Mouse (Mus musculus) E14TG2a.4 (cell line): ENCODE measurements around the gene Rab31.
A peak's percentile ranks its signal among the peaks of the same experiment; 100 is the strongest.

Source experiments
- H3K27me3 ChIP-seq: 2 replicates; pipeline ENCODE4 v1.6.1; 2014; ENCODE audit warnings: low read length, control low read depth; ENCODE audit not compliant: insufficient read depth
- H3K36me3 ChIP-seq: 2 replicates; pipeline ENCODE4 v1.6.1; 2014; ENCODE audit warnings: low read length, control low read depth; ENCODE audit not compliant: insufficient read depth
- H3K4me1 ChIP-seq: replicated peaks from 2 replicates; pipeline ENCODE4 v1.6.1; 2014; ENCODE audit warnings: low read depth, low read length, control low read depth
- H3K4me3 ChIP-seq: replicated peaks from 2 replicates; pipeline ENCODE4 v1.5.1; 2014; ENCODE audit warnings: mild to moderate bottlenecking, low read length
- H3K9me3 ChIP-seq: 2 replicates; pipeline ENCODE4 v1.6.1; 2014; ENCODE audit warnings: low read length, control low read depth
- CTCF ChIP-seq: conservative IDR thresholded peaks from 2 replicates; pipeline ENCODE4 v1.5.1; 2014; ENCODE audit warnings: low read length
- NANOG ChIP-seq: IDR thresholded peaks from 2 replicates; pipeline ENCODE4 v1.6.1; 2014; ENCODE audit warnings: borderline replicate concordance, low read length, mixed read lengths
- POU5F1 ChIP-seq: IDR thresholded peaks from 2 replicates; pipeline ENCODE4 v1.6.1; 2014; ENCODE audit warnings: low read length, borderline replicate concordance

Gene Rab31

DNA sequence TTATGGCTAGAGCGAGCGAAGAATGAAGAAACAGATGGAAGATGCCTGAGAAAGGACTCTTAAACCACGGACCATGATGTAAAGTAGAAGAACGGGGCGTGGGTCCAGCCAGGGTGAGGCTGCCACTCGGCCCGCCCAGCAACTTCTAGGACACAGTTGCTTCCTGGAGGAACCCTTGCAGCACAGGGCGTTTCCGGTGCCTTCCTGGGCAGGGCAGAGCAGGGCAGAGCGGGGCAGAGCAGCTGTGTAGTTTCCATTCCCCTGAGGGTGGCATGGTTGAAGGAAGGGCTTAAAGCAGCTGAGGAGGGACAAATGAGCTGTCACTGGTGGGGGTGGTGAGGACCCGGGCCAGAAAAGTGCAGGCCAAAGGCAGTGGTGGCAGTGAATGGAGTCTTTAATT lies 48.3 kb downstream of the Rab31 start:
- Histone ChIP-seq H3K9me3 (no peaks in the 10 kb centered on the region), H3K27me3 (no peaks in the 10 kb centered on the region), H3K36me3 (peaks cover 6% of the 10 kb centered on the region; the same call in 1 of the 2 replicates), H3K4me1 (peaks cover 82% of the 10 kb centered on the region), H3K4me3 (peak overlapping the region; percentile 73)
- no peak for TF ChIP-seq POU5F1
- TF ChIP-seq CTCF, result no peak
- no peak for TF ChIP-seq NANOG

- no peak for TF ChIP-seq NANOG
- Histone ChIP-seq H3K4me1 (peaks cover 78% of the 10 kb centered on the region), H3K27me3 (no peaks in the 10 kb centered on the region), H3K36me3 (peaks cover 6% of the 10 kb centered on the region; the same call in 1 of the 2 replicates), H3K9me3 (no peaks in the 10 kb centered on the region), H3K4me3 (peak overlapping the region; percentile 73)
These were observed 48.9 kb downstream of the Rab31 start for GRCm38 (mm10) chr17:65723633-65724032.

DNA sequence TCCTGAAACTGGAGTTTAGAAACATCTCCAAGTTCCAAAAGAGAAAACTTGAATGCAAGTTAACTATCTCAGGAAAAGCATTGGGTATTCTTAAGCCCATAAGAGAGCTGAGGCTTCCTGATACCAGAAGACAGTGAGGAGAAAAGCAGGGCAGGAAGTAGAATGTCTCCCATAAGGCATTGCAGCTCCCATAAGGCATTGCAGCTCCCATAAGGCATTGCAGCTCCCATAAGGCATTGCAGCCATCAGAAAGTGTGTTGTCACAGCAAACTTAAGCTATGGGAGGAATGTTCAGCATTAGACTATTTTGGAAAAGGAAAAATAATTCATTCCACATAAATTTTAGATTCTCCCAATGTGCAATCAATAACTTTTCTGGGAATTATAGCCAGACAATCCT lies 51.2 kb downstream of the Rab31 start:
- Histone ChIP-seq H3K4me1 (peaks cover 65% of the 10 kb centered on the region), H3K9me3 (no peaks in the 10 kb centered on the region), H3K36me3 (peaks cover 6% of the 10 kb centered on the region; the same call in 1 of the 2 replicates), H3K4me3 (no peak overlapping the region), H3K27me3 (no peaks in the 10 kb centered on the region)
- no peak for TF ChIP-seq POU5F1
- no peak for TF ChIP-seq NANOG
- no peak for TF ChIP-seq CTCF

- Histone ChIP-seq H3K36me3 (peaks cover 12% of the 10 kb centered on the region; the same call in 1 of the 2 replicates), H3K9me3 (no peaks in the 10 kb centered on the region), H3K27me3 (no peaks in the 10 kb centered on the region), H3K4me1 (peaks cover 55% of the 10 kb centered on the region), H3K4me3 (no peak overlapping the region)
- TF ChIP-seq CTCF (no peak), POU5F1 (no peak), NANOG (no peak)
These were observed 52.7 kb downstream of the Rab31 start for GRCm38 (mm10) chr17:65719826-65720225.

- peaks cover 50% of the 10 kb centered on the region for H3K4me1 ChIP-seq
- TF ChIP-seq CTCF, result no peak
- H3K27me3 ChIP-seq, result no peaks in the 10 kb centered on the region
- no peak overlapping the region for H3K4me3 ChIP-seq
- no peaks in the 10 kb centered on the region for H3K9me3 ChIP-seq
- H3K36me3 ChIP-seq, result peaks cover 12% of the 10 kb centered on the region; the same call in 1 of the 2 replicates
These were observed 54.0 kb downstream of the Rab31 start for GRCm38 (mm10) chr17:65718578-65718977.

DNA sequence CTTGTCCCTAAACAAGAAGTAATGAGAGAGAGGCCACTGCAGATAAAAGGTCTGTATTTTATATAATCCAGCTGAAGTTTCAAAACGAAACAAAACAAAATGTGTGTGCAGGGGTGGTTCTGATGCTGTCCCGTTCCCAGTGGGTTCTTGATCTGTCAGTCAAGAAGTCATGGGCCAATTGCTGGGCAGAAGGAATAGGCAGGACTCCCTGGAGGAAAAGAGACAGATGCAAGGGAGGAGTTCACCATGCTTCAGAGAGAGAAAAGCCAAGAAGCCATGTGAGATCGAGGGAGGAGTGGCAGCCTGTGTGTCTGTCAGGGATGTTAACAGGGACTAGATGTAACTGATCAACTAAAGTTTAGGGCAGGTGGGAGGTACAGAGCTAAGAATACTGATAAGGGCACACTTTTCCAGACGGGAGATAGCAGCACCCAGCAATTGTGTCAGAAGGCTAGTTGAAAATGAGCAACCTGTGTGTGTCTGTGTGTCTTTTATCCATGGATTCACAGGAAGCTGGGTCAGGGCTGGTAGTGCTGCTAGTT lies 54.8 kb downstream of the Rab31 start:
- peaks cover 12% of the 10 kb centered on the region; the same call in 1 of the 2 replicates for H3K36me3 ChIP-seq
- peak overlapping the region; percentile 43 for H3K4me3 ChIP-seq
- peaks cover 41% of the 10 kb centered on the region for H3K4me1 ChIP-seq
- no peaks in the 10 kb centered on the region for H3K9me3 ChIP-seq
- TF ChIP-seq CTCF, result no peak
- no peak for TF ChIP-seq POU5F1
- TF ChIP-seq NANOG, result no peak
- no peaks in the 10 kb centered on the region for H3K27me3 ChIP-seq

- no peak overlapping the region for H3K4me3 ChIP-seq
- H3K4me1 ChIP-seq, result peaks cover 18% of the 10 kb centered on the region
- no peak for TF ChIP-seq POU5F1
- TF ChIP-seq CTCF, result no peak
- TF ChIP-seq NANOG, result no peak
- no peaks in the 10 kb centered on the region for H3K27me3 ChIP-seq
- H3K9me3 ChIP-seq, result peaks cover 11% of the 10 kb centered on the region; the same call in 1 of the 2 replicates
- peaks cover 6% of the 10 kb centered on the region for H3K36me3 ChIP-seq
These were observed 58.5 kb downstream of the Rab31 start for GRCm38 (mm10) chr17:65714060-65714459.

DNA sequence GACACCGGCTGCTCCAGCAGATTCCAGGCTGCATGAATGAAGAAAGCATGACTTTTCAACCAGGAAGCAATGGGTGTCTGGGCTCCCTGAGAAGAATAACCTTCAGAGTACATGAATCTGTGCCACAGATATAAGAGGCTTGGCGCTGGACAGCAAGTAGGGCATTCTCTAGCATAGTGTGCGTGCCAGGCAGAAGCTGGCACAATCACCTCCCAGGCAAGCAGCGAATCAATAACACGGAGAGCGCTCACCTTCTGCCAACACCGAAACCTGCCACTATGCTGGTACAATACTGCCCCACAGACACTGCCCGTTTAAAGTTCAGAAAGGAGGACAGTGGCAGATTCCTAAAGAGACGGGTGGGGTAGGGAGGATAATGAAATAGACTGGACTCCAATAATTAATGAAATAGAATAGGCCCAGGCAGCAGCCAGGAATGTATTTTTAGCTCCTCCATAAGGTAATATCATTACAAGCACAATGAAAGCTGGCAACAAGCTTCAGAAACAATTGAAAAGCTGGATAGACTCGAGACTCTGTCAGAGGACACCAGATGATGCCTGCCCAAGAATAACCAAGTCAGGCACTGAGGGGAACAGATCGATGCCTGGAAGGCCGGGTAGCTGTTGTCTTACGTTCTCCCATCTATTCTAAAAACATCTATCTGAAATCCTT lies 59.6 kb downstream of the Rab31 start:
- Histone ChIP-seq H3K36me3 (peaks cover 6% of the 10 kb centered on the region), H3K27me3 (no peaks in the 10 kb centered on the region), H3K4me1 (peaks cover 16% of the 10 kb centered on the region), H3K4me3 (no peak overlapping the region), H3K9me3 (peaks cover 11% of the 10 kb centered on the region; the same call in 1 of the 2 replicates)
- TF ChIP-seq POU5F1 (no peak), CTCF (no peak), NANOG (no peak)

- H3K27me3 ChIP-seq, result no peaks in the 10 kb centered on the region
- TF ChIP-seq CTCF, result no peak
- TF ChIP-seq POU5F1, result no peak
- no peak for TF ChIP-seq NANOG
These were observed 60.8 kb downstream of the Rab31 start for GRCm38 (mm10) chr17:65711779-65712178.

More at GRCm38 (mm10) chr17:65711779-65712178, 60.8 kb downstream of the Rab31 start:
- Histone ChIP-seq H3K4me1 (peaks cover 8% of the 10 kb centered on the region), H3K9me3 (peaks cover 11% of the 10 kb centered on the region; the same call in 1 of the 2 replicates), H3K4me3 (no peak overlapping the region), H3K36me3 (peaks cover 6% of the 10 kb centered on the region; the same call in 1 of the 2 replicates)
